Mouse (Mus musculus) lung, postnatal 36 days (tissue): ENCODE measurements at regions not wholly inside any gene's neighbourhood (a gene's known extent, or its start where the extent isn't known, plus 50 kb on each side); places are given as distances from the start of the nearest gene placed in this dataset.

Source experiments
- DNase-seq: peaks from one replicate; pipeline ENCODE4 v3.0.0; 2022; ENCODE audit warnings: mixed read lengths

GRCm38 (mm10) chr8:66756639-66757038, 59.6 kb downstream of the Npy1r start:
- DNase-seq = no peak

GRCm38 (mm10) chr8:66757830-66758229, 60.8 kb downstream of the Npy1r start:
- DNase-seq = no peak

- no peak for DNase-seq
Observed at GRCm38 (mm10) chr8:66758519-66758918, 61.5 kb downstream of the Npy1r start.

GRCm38 (mm10) chr8:66759716-66760115, 62.7 kb downstream of the Npy1r start:
- no peak for DNase-seq

GRCm38 (mm10) chr8:66760958-66761583, 64.1 kb downstream of the Npy1r start:
- DNase-seq = no peak

GRCm38 (mm10) chr8:66764992-66765528, 68.1 kb downstream of the Npy1r start:
- no peak for DNase-seq

- DNase-seq = no peak
Observed at GRCm38 (mm10) chr8:66768379-66768969, 71.5 kb downstream of the Npy1r start.

GRCm38 (mm10) chr8:66771111-66771510, 74.1 kb downstream of the Npy1r start:
- no peak for DNase-seq

GRCm38 (mm10) chr8:66772653-66773052, 75.7 kb downstream of the Npy1r start:
- peak; percentile 15 for DNase-seq

GRCm38 (mm10) chr8:66777115-66777877, 80.3 kb downstream of the Npy1r start:
- DNase-seq = peak; percentile 53

GRCm38 (mm10) chr8:66779622-66780021, 80.4 kb upstream of the Naf1 start:
- no peak for DNase-seq

- DNase-seq = no peak
Observed at GRCm38 (mm10) chr8:66782656-66783055, 77.4 kb upstream of the Naf1 start.

GRCm38 (mm10) chr8:66785996-66786395, 74.0 kb upstream of the Naf1 start:
- no peak for DNase-seq
